Mouse (Mus musculus) midbrain, embryonic 12.5 days (tissue): ENCODE results near the gene Pbx4. TPM values are rescaled to one million over a fixed set of nuclear protein-coding genes. Genes with fewer than 3 reads are reported as not detected.
A peak's percentile ranks its signal among the peaks of the same experiment; 100 is the strongest.

Experiments
- ATAC-seq: fragments of 200-750 bp; cut with Nextera tagmentation; 2 replicates; pipeline ENCODE4 v1.8.0; 2017; ENCODE audit warnings: low read depth, moderate TSS enrichment, moderate library complexity; ENCODE audit not compliant: low FRiP score
- H3K27ac ChIP-seq: fragments of 300-500 bp; sonication (generic); replicated peaks from 2 replicates; pipeline ENCODE4 v1.5.1; 2016; ENCODE audit warnings: mild to moderate bottlenecking
- H3K27me3 ChIP-seq: fragments of 300-500 bp; sonication (generic); 2 replicates; pipeline ENCODE4 v1.6.1; 2016; ENCODE audit warnings: mild to moderate bottlenecking
- H3K36me3 ChIP-seq: fragments of 300-500 bp; sonication (generic); 2 replicates; pipeline ENCODE4 v1.6.1; 2016
- H3K4me1 ChIP-seq: fragments of 300-500 bp; sonication (generic); 2 replicates; pipeline ENCODE4 v1.6.1; 2016
- H3K4me2 ChIP-seq: fragments of 300-500 bp; sonication (generic); replicated peaks from 2 replicates; pipeline ENCODE4 v1.6.1; 2016; ENCODE audit warnings: mild to moderate bottlenecking, moderate library complexity
- H3K4me3 ChIP-seq: fragments of 300-500 bp; sonication (generic); 2 replicates; pipeline ENCODE4 v1.5.1; 2016; ENCODE audit warnings: mild to moderate bottlenecking
- H3K9ac ChIP-seq: fragments of 300-500 bp; sonication (generic); replicated peaks from 2 replicates; pipeline ENCODE4 v1.6.1; 2016; ENCODE audit warnings: mild to moderate bottlenecking, moderate library complexity
- H3K9me3 ChIP-seq: fragments of 300-500 bp; sonication (generic); 2 replicates; pipeline ENCODE4 v1.6.1; 2016; ENCODE audit warnings: mild to moderate bottlenecking
- WGBS: fragments of 180-500 bp; shearing (Covaris S2); methylation state at CpG from one replicate; pipeline ENCODE4 v1.1.7; 2016; 5-methylcytosine and 5-hydroxymethylcytosine counted together
- polyA plus RNA-seq: library from polyadenylated mRNA; unstranded; fragments of >200 nt; fragmentation: Nextera tagmentation; extraction: Ambion mirVana; gene quantifications from 2 replicates; pipeline ENCODE4 v1.2.1, GENCODE M21; 2016

Gene Pbx4
- polyA plus RNA-seq, 1 experiment from 2014 or later = 44.8 TPM

DNA sequence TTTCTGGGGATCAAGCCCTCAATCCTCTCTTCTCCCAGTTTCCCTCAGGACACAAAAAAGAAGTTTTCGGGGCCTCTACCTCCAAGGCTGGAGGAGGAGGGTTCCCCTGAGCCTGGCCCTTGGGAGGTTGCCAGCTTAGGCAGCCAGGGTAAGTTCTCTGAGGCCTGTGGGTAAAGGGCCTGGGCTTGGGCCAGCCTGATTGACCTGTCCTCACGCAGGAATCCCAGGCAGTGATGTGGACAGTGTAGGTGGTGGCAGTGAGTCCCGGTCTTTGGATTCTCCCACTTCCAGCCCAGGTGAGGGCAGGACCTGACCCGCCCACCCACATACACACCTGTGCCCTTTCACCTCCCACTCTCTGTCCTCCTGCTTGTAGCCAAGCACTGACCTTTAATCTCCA, 16.9 kb upstream of the Pbx4 start:
- H3K4me1 ChIP-seq = no peaks in the 10 kb centered on the region
- H3K9ac ChIP-seq = no peak overlapping the region
- H3K27me3 ChIP-seq = peaks cover 13% of the 10 kb centered on the region
- no peak overlapping the region for H3K27ac ChIP-seq
- no peak for ATAC-seq
- H3K9me3 ChIP-seq = no peaks in the 10 kb centered on the region
- 90% methylated on average over 4 of the region's 4 CpGs for WGBS
- H3K4me2 ChIP-seq = no peak overlapping the region
- peaks cover 65% of the 10 kb centered on the region for H3K36me3 ChIP-seq
- no peak overlapping the region for H3K4me3 ChIP-seq

DNA sequence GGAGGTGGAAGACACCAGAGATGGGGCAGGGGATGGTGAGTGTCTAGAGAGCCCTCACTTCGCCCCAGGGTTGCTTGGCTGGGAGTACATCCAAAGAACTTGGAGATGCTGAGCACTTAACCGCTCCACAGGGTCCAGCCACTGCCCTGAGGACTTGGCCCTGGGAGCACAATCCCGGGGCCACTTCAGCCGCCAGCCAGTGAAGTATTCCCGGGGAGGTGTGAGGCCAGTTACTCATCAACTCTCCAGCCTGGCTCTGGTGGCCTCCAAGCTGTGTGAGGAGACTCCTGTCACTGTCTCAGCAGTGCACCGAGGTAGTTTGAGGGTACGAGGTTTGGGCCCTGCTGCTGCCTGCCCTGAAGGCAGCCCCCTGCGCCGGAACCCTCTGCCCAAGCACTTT, 11.8 kb upstream of the Pbx4 start:
- Histone ChIP-seq H3K9ac (no peak overlapping the region), H3K27me3 (peaks cover 43% of the 10 kb centered on the region), H3K4me2 (no peak overlapping the region), H3K27ac (no peak overlapping the region), H3K4me1 (peaks cover 38% of the 10 kb centered on the region), H3K9me3 (no peaks in the 10 kb centered on the region), H3K4me3 (no peak overlapping the region), H3K36me3 (peaks cover 31% of the 10 kb centered on the region)
- ATAC-seq = no peak
- WGBS = 85% methylated on average over 9 of the region's 9 CpGs

DNA sequence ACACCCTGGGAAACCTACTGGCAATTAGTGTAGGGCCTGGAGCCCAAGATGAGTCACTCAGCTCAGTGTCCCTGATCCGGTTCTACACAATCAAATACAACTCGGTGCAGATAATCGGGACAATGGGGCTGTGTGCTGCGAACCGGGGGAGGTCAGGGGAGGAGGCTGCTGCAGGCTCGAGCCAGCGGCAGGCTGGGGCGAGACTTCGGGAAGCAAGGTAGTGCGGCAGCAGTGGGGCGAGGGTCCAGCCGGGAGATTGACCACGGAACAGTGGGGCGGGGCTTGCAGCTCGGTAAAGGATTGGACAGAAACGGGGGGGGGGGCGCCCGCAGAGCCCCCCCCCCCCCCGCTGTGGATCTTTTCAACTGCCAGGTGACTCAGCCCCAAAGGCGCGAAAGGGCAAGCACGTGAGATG, 10.3 kb upstream of the Pbx4 start:
- Histone ChIP-seq H3K27me3 (peaks cover 52% of the 10 kb centered on the region), H3K4me3 (peak overlapping the region; percentile 48), H3K4me1 (peaks cover 38% of the 10 kb centered on the region), H3K27ac (0 out of 2 replicates have a peak overlapping the region, but pooled peaks have one; percentile 25), H3K4me2 (peak overlapping the region; percentile 82), H3K9ac (peak overlapping the region; percentile 62), H3K36me3 (peaks cover 30% of the 10 kb centered on the region), H3K9me3 (no peaks in the 10 kb centered on the region)
- peak; percentile 64 for ATAC-seq
- under 1% methylated on average over 13 of the region's 22 CpGs for WGBS

DNA sequence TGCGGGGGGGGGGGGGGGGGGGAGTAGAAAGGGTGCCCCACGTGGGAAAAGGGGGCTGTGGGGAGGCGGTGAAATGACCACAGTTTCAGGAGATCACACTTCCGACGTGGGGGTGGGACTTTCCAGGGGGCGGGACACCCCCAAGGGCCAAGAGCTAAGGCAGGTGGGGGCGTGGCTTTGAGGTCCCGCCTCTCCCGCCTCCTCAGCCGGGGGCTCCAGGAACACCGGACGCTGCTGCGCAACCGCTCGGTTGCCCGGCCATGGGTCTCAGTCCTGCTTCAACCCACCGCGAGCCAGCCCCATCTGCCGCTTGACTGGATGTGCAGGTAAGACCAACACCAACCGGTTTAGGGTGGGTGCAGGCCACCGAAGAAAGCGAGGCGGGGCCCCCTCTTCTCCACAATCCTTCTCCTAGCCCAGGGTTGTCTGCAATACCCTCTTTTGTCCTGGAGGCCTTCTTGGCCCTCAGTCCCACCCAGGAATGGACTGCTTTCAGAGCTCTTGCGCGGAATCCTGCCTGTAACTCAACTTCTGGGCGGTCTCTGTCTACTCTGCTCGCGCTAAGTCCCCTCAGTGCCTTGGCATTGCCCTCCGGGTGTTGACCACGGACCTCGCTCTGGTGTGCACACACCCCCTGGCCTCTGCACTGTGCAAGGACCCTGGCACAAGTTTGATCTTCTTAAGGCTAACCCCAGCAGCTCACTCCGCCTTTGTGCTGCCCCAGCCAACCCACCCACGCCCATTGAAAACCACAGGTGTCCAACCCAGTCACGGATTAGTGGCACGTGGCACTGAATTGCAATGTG, 9.7 kb upstream of the Pbx4 start, which contains the start of gene Lpar2:
Gene Lpar2, plus strand, starts transcription at position 44 of the 806 bp plus-strand sequence.
- H3K9me3 ChIP-seq = no peaks in the 10 kb centered on the region
- H3K4me1 ChIP-seq = peaks cover 38% of the 10 kb centered on the region
- peak; percentile 85 for ATAC-seq
- H3K9ac ChIP-seq = peak within 1 kb of the TSS; percentile 62
- H3K27me3 ChIP-seq = peaks cover 52% of the 10 kb centered on the region
- H3K4me2 ChIP-seq = peak within 1 kb of the TSS; percentile 82
- H3K27ac ChIP-seq = peak within 1 kb of the TSS; percentile 66
- peak within 1 kb of the TSS; percentile 48 for H3K4me3 ChIP-seq
- WGBS = 1% methylated on average over 32 of the region's 35 CpGs
- peaks cover 30% of the 10 kb centered on the region for H3K36me3 ChIP-seq

DNA sequence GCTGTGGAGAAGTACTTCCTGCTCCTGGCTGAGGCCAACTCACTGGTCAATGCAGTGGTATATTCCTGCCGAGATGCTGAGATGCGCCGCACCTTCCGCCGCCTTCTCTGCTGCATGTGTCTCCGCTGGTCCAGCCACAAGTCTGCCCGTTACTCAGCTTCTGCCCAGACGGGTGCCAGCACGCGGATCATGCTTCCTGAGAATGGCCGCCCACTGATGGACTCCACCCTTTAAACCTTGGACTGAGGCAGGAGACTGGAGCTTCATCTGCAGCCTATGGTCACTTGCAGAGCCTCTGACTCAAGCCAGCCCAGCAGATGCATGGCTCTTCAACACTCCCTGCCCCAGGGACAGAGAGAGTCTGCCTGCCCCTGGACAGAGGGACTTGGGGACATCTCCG, 5.9 kb upstream of the Pbx4 start:
- peaks cover 33% of the 10 kb centered on the region; the same call in 1 of the 2 replicates for H3K36me3 ChIP-seq
- 90% methylated on average over 12 of the region's 12 CpGs for WGBS

DNA sequence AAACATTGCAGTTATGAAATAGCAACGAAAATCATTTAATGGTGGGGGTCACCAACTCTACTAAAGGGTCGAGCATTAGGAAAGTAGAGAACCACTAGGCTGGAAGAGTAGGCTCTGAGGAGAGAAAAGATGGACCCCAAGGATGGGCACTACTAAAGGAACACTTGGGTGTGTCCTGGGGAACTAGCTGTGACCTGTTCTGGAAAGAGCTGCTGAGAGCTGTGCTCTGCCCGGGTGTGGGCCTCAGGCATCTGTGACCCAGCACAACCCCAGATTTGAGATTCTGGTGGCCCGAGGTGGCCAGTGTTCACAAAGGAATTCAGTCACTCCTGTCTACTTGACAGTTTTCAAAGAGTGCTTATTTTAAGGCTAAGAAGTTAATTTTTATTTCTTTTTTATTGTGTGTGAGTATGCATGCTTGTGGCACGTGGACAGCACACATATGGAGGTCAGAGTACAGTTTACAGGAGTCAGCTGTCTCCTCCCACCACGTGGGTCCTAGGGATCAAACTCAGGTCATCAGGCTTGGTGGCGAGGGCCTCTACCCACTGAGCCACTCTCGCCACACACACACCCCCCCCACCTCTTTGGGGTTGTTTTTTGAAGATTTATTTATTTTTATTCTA, 4.9 kb downstream of the Pbx4 start:
- no peak overlapping the region for H3K4me3 ChIP-seq
- H3K27ac ChIP-seq = no peak overlapping the region
- no peak overlapping the region for H3K4me2 ChIP-seq
- no peak for ATAC-seq
- H3K4me1 ChIP-seq = peaks cover 15% of the 10 kb centered on the region; the same call in 1 of the 2 replicates
- peaks cover 30% of the 10 kb centered on the region for H3K36me3 ChIP-seq
- 87% methylated on average over 8 of the region's 8 CpGs for WGBS
- H3K27me3 ChIP-seq = no peaks in the 10 kb centered on the region
- H3K9ac ChIP-seq = no peak overlapping the region
- no peaks in the 10 kb centered on the region for H3K9me3 ChIP-seq

More for the DNA sequence above, 5.9 kb upstream of the Pbx4 start:
- H3K27me3 ChIP-seq = peaks cover 30% of the 10 kb centered on the region
- no peak overlapping the region for H3K4me2 ChIP-seq
- H3K4me1 ChIP-seq = peaks cover 38% of the 10 kb centered on the region
- H3K27ac ChIP-seq = no peak overlapping the region
- no peaks in the 10 kb centered on the region for H3K9me3 ChIP-seq
- no peak overlapping the region for H3K9ac ChIP-seq
- no peak overlapping the region for H3K4me3 ChIP-seq
- ATAC-seq = no peak

DNA sequence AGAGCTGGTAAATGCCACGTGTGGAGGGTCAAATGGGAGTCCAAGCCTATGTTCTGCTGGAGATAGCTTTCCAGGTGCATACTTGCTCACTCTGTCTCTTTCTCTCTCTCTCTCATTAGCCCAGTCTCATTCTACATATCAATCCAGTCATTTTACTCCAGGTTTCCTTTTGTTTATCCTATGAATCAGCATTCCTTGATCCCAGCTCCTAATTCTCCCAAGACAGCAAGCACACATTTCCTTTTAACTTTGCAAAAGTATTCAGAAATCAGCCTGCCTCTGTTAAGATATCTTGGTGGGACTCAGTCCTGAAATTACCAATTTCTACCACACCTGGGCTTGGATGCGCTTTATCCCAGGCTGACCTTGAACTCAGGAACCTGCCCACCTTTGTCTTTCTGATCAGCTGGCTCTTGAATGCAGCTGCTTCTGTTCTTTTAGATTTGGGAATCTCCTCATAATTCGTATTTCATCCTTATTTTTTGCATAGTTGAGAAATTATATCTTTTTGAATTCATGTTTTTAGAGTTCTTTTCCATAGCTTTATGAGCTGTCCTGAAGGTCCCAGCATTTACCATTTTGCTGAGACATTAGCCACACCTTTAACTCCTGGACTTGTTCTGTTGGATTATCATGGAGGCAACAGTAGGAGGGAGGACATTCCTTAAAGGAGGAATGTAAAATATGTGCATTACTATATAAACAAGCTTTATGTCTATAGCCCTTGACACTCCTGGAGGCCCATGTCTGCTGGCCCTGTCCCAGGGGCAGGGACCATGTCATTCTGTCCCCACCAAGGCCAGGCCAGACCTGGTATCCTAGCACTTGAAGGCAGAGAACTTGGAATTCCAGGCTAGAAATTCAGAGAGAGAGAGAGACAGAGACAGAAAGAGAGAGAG, 15.1 kb downstream of the Pbx4 start:
- no peaks in the 10 kb centered on the region for H3K9me3 ChIP-seq
- H3K4me3 ChIP-seq = no peak overlapping the region
- no peaks in the 10 kb centered on the region for H3K27me3 ChIP-seq
- H3K36me3 ChIP-seq = peaks cover 16% of the 10 kb centered on the region
- H3K4me1 ChIP-seq = no peaks in the 10 kb centered on the region
- 84% methylated on average over 3 of the region's 3 CpGs for WGBS
- no peak overlapping the region for H3K9ac ChIP-seq
- no peak overlapping the region for H3K27ac ChIP-seq
- H3K4me2 ChIP-seq = no peak overlapping the region
- no peak for ATAC-seq

DNA sequence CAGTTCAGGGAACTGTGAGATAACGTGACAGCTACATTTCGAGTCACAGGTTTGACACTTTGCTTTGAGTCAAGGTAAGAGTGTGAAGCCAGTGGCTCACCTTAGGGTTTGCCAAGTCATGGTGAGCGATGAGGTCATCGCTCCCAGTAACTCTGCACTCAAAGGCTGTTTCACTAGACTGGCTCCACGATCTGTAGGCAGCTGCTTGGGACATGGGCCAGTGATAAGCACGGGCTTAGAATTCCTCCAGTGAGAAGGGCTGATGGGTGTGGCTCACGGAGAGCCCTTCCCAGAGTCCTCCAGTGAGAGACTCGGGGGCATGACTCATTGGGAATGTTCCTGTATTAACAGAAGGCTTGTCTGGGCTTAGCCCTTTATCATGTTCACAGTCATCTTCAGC, 16.7 kb downstream of the Pbx4 start:
- no peak for ATAC-seq
- H3K9ac ChIP-seq = no peak overlapping the region
- no peaks in the 10 kb centered on the region for H3K9me3 ChIP-seq
- 90% methylated on average over 8 of the region's 8 CpGs for WGBS
- no peaks in the 10 kb centered on the region for H3K27me3 ChIP-seq
- peaks cover 18% of the 10 kb centered on the region for H3K36me3 ChIP-seq
- H3K27ac ChIP-seq = no peak overlapping the region
- H3K4me2 ChIP-seq = no peak overlapping the region
- no peak overlapping the region for H3K4me3 ChIP-seq
- H3K4me1 ChIP-seq = no peaks in the 10 kb centered on the region

DNA sequence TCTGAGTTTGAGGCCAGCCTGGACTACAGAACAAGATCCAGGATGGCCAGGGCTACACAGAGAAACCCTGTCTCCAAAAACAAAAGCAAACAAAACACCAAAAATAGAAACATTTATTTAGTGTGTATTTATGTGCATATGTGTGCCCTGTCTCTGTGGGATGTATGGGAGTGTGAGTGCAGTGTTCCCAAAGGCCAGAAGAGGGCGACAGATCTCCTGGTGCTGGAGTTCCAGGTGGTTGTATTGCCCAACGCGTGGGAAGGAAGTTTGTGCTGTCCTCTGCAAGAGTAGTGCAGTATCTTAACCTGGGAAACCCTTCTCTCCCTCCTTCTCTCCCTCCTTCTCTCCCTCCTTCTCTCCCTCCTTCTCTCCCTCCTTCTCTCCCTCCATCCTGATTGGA, 17.6 kb downstream of the Pbx4 start:
- WGBS = 49% methylated on average over 3 of the region's 3 CpGs
- Histone ChIP-seq H3K9me3 (no peaks in the 10 kb centered on the region), H3K36me3 (peaks cover 18% of the 10 kb centered on the region), H3K4me2 (no peak overlapping the region), H3K27ac (no peak overlapping the region), H3K27me3 (no peaks in the 10 kb centered on the region), H3K9ac (no peak overlapping the region), H3K4me1 (no peaks in the 10 kb centered on the region), H3K4me3 (no peak overlapping the region)
- no peak for ATAC-seq

DNA sequence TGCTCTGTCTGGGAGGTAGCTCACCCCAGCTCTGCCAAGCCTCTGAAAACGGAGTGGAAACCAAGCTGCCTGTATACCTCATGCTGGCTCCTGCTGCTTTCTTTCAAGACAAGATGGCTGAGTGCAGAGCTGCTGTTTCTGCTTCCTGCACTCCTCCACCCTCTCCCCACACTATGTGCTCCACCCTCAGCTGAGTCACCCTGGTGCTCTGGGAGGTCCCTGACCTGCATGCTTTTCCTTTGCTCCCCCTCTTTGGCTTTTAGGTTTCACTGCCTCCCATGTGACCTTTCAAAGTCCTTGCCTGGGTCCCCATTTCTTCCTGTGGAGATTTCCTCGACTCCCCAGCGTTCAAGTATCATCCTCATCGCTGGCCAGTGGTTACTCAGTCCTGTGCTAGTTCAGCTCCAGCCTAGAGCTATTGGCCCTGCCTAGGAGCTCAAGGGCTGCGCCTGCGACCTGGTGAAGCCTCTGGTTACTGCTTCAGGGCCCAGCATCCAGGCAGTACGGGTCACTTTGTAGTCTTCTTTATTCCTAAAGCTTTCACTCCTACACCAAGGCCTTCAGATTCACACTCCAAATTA, 18.7 kb downstream of the Pbx4 start:
- Histone ChIP-seq H3K4me3 (no peak overlapping the region), H3K9me3 (no peaks in the 10 kb centered on the region), H3K27ac (no peak overlapping the region), H3K4me2 (no peak overlapping the region), H3K27me3 (no peaks in the 10 kb centered on the region), H3K4me1 (no peaks in the 10 kb centered on the region), H3K36me3 (peaks cover 18% of the 10 kb centered on the region), H3K9ac (no peak overlapping the region)
- WGBS = 80% methylated on average over 7 of the region's 7 CpGs
- no peak for ATAC-seq

DNA sequence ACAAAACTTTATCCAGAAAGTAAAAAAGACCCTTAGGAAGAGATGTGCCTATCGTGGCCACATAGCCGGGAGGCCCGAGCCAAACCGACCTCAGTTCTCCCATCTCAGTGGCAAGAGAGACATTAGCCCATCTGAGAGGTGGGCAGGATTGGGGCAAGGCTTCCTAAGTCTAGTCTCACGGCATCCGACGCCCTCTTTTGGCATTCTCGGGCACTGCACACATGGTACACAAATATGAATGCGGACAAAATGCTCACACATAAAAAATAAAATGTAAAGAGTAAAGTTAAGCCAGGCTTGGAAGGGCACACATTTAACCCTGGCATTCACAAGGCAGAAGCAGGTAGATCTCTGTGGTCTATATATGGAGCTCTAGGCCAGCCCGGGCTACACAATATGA, 21.6 kb downstream of the Pbx4 start:
- 95% methylated on average over 10 of the region's 10 CpGs for WGBS
- H3K27ac ChIP-seq = no peak overlapping the region
- H3K36me3 ChIP-seq = peaks cover 16% of the 10 kb centered on the region

More for the DNA sequence above, 21.6 kb downstream of the Pbx4 start:
- Histone ChIP-seq H3K9ac (no peak overlapping the region), H3K4me1 (no peaks in the 10 kb centered on the region), H3K27me3 (no peaks in the 10 kb centered on the region), H3K9me3 (no peaks in the 10 kb centered on the region), H3K4me2 (no peak overlapping the region), H3K4me3 (no peak overlapping the region)
- no peak for ATAC-seq
